Mouse (Mus musculus): Measurements from ENCODE around the gene Pcdh11x. TPM values are rescaled to one million over a fixed set of nuclear protein-coding genes. Genes with fewer than 3 reads are reported as not detected.

The Pcdh11x gene
- polyA plus RNA-seq, 1 experiment from 2014 or later: 5.7 TPM

GRCm38 (mm10) chrX:120944556-120944955, 654.5 kb downstream of the Pcdh11x start:
- H3K27ac ChIP-seq (ENCODE audit: low read depth, low read length): no peak overlapping the region
- no peak for ATAC-seq (replicated peaks; ENCODE audit: low FRiP score)
- WGBS: 83% methylated on average over 3 of the region's 3 CpGs

More at GRCm38 (mm10) chrX:120944556-120944955, 654.5 kb downstream of the Pcdh11x start:
- Histone ChIP-seq H3K27me3 (ENCODE audit: control insufficient read depth, insufficient read depth, low read length) (no peaks in the 10 kb centered on the region), H3K4me3 (ENCODE audit: low read depth, low read length) (no peak overlapping the region), H3K9ac (ENCODE audit: low read length) (no peak overlapping the region), H3K36me3 (ENCODE audit: control insufficient read depth, insufficient read depth, low read length) (no peaks in the 10 kb centered on the region), H3K9me3 (ENCODE audit: control insufficient read depth, low read length) (no peaks in the 10 kb centered on the region), H3K4me2 (ENCODE audit: low read depth, low read length, severe bottlenecking) (no peak overlapping the region), H3K4me1 (replicated peaks; ENCODE audit: control insufficient read depth, insufficient read depth, low read length) (no peaks in the 10 kb centered on the region)
- no peak for DNase-seq (ENCODE audit: low spot score)

Other genes starting within 250 kb of the Pcdh11x start
- not detected in 2 replicates for gene H2afb3, start 22.8 kb downstream of the Pcdh11x start, polyA plus RNA-seq (2014; fragmentation: Nextera tagmentation; extraction: Ambion mirVana)

All from forebrain, embryonic 11.5 days (tissue).